Mouse (Mus musculus) megakaryocyte, embryonic 14.5 days (primary cell): Measurements from ENCODE around the gene Magi2. TPM values are rescaled to one million over a fixed set of nuclear protein-coding genes. Genes with fewer than 3 reads are reported as not detected.

ENCODE experiments used
- H3K27me3 ChIP-seq: replicated peaks from 2 replicates; pipeline ENCODE3; 2012; ENCODE audit warnings: inconsistent platforms
- H3K36me3 ChIP-seq: replicated peaks from 2 replicates; pipeline ENCODE3; 2012; ENCODE audit warnings: low read length, inconsistent platforms, mixed read lengths
- H3K4me1 ChIP-seq: 2 replicates; pipeline ENCODE4 v1.6.1; 2012; ENCODE audit warnings: inconsistent platforms
- H3K4me3 ChIP-seq: replicated peaks from 2 replicates; pipeline ENCODE3; 2012; ENCODE audit warnings: moderate library complexity, mild to moderate bottlenecking, inconsistent platforms
- H3K9me3 ChIP-seq: 2 replicates; pipeline ENCODE4 v1.6.1; 2012; ENCODE audit warnings: inconsistent platforms
- FLI1 ChIP-seq: IDR thresholded peaks from 2 replicates; pipeline ENCODE4 v1.6.1; 2012; ENCODE audit warnings: low read length, inconsistent platforms, mixed read lengths
- GATA1 ChIP-seq: IDR thresholded peaks from 3 replicates; pipeline ENCODE4 v1.6.1; 2012; ENCODE audit warnings: mixed read lengths, low read length, inconsistent platforms, borderline replicate concordance
- polyA plus RNA-seq: library from polyadenylated mRNA; stranded (reverse); fragments of >175 nt; gene quantifications from 2 replicates; pipeline ENCODE4 v1.2.3, GENCODE M21; 2012; ENCODE audit warnings: low replicate concordance; ENCODE audit not compliant: insufficient read depth

Gene Magi2
- polyA plus RNA-seq, 1 experiment, result 0.02 TPM

DNA sequence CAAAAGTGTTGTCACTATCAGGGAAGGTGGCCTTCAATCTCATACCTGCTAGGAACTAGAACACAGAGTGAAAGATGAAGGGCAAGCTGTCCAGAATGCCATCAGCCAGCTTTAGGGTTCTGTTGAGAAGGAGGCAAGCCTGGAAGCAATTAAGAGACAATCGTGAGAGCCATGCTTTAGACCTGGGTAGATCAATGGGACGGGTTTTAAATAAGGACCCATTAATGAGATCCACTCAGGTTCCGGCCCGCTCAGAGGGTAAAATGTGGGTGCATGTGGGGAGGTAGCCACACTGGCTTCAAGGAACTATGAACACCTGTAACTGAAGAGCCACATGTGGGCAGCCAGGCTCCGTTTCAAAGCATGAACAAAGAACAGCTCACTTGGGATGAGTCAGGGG is 1527.1 kb downstream of the Magi2 start:
- H3K36me3 ChIP-seq, result peaks cover 11% of the 10 kb centered on the region
- no peaks in the 10 kb centered on the region for H3K27me3 ChIP-seq
- no peaks in the 10 kb centered on the region for H3K9me3 ChIP-seq
- H3K4me3 ChIP-seq, result no peak overlapping the region
- peaks cover 16% of the 10 kb centered on the region for H3K4me1 ChIP-seq
- TF ChIP-seq FLI1 (no peak), GATA1 (no peak)
